Mouse (Mus musculus) layer of hippocampus, postnatal 14 days (tissue): ENCODE measurements around the gene Hand2. TPM values are rescaled to one million over a fixed set of nuclear protein-coding genes. Genes with fewer than 3 reads are reported as not detected.

ENCODE experiments used
- DNase-seq, 2 experiments: peaks; one replicate each; pipeline ENCODE4 v3.0.0; 2021 to 2022; ENCODE audit warnings: low spot score in 2 of 2, mixed read lengths in 1 of 2
- long read RNA-seq, 2 experiments: library from polyadenylated mRNA; stranded (forward); transcript quantifications; one replicate each; pipeline ENCODE4 v2.0.0; 2021
- total RNA-seq, 2 experiments: library from RNA; stranded (reverse); gene quantifications; 2 replicates each; pipeline ENCODE4 v1.2.3; 2021

The Hand2 gene
- total RNA-seq = not detected
- long read RNA-seq, experiment 1 = 0 reads
- long read RNA-seq, experiment 2 = 0 reads

GRCm38 (mm10) chr8:57320851-57321743 lies at the start of gene Hand2:
Gene Hand2, plus strand, starts transcription at chr8:57320983.
- no peak for DNase-seq

GRCm38 (mm10) chr8:57273055-57273454 lies 47.7 kb upstream of the Hand2 start:
- DNase-seq = no peak

DNA sequence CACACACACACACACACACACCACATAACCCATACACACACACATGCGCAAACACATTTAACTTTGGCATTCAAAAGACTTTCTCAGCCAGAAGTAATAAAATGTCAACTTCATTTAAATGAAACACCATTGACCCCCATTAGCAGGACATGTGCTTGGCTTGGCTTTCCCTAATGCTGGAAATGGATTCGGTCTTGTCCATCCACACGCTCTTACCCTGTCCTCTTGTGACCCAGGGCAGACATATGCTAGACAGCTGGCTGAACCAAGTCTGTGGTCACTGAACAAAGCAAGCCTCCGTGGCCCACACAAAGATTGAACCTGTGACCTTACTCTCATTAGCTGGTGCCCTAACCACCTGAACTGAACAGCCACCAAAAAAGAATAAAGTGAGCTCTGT lies 27.3 kb upstream of the Hand2 start:
- no peak for DNase-seq

GRCm38 (mm10) chr8:57303513-57303912 lies 17.3 kb upstream of the Hand2 start:
- no peak for DNase-seq

DNA sequence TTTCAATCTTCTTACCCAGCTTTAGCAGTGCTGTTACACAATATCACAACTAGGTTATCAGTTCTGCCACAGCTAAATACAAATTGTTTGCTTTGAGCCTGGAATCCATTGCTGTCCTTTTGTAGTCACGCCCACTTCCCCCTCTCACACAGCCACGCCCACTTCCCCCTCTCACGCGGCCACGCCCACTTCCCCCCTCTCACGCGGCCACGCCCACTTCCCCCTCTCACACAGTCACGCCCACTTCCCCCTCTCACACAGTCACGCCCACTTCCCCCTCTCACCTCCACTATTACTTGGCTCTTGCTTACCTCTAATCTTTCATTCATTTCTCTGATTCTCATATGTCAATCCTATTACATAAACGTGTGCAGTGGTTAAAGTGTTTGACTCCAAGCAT lies 15.8 kb upstream of the Hand2 start:
- DNase-seq = no peak

- DNase-seq = no peak
Measured at GRCm38 (mm10) chr8:57306441-57306840, 14.3 kb upstream of the Hand2 start.

DNA sequence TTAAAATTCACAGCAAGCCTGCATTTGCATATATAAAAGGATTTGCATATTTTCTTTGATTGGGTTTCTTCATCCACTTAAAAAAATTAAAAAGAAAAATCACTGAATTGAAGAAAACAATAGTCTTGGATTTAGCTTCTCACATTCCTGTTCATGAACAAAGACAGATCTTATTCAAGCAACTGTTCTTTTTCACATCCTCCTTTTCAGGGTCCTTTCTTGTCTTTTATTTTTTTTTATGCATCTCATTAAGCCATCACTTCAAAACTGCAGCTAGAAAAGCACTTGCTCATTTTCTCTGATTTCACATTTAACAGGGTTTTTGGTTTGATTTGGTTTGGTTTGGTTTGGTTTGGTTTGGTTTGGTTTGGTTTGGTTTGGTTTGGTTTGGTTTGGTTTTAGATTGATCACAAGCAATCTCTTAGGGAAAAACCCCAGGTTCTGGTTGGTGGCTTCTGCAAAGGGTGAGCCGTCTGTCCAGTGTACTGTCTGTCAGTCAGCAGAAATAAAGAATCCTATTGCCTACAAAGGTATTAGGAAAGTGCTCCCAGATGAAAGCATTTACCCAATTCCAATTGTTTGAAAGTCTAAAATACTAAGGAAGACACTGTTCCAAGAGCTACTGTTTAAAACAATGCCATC lies 10.8 kb upstream of the Hand2 start:
- no peak for DNase-seq

GRCm38 (mm10) chr8:57312031-57312981 lies 8.5 kb upstream of the Hand2 start:
- DNase-seq = no peak

- DNase-seq = no peak
Measured at GRCm38 (mm10) chr8:57313583-57313982, 7.2 kb upstream of the Hand2 start.

DNA sequence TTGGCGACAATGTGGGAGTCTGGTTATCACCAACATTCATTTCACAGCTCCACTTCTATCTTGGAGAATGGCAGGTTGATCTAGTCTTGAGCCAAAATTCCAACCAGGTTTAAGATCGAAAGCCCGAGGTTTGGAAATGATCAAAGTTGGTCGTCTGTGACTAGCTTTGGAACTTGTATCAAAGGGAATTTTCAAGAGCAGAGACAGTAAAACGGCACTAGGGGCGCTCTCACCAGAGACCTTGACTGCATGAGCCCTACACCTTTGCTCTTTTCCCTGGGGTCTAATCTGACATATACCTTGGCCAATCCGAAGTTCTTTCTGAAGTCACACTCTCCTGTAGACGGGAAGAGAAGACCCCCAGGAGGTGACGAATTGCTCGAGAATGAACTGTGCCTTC lies 6.6 kb upstream of the Hand2 start:
- DNase-seq = no peak

GRCm38 (mm10) chr8:57315471-57315870 lies 5.3 kb upstream of the Hand2 start:
- no peak for DNase-seq

GRCm38 (mm10) chr8:57317107-57317506 lies 3.7 kb upstream of the Hand2 start:
- no peak for DNase-seq

GRCm38 (mm10) chr8:57317890-57318480 lies 2.8 kb upstream of the Hand2 start:
- no peak for DNase-seq

DNA sequence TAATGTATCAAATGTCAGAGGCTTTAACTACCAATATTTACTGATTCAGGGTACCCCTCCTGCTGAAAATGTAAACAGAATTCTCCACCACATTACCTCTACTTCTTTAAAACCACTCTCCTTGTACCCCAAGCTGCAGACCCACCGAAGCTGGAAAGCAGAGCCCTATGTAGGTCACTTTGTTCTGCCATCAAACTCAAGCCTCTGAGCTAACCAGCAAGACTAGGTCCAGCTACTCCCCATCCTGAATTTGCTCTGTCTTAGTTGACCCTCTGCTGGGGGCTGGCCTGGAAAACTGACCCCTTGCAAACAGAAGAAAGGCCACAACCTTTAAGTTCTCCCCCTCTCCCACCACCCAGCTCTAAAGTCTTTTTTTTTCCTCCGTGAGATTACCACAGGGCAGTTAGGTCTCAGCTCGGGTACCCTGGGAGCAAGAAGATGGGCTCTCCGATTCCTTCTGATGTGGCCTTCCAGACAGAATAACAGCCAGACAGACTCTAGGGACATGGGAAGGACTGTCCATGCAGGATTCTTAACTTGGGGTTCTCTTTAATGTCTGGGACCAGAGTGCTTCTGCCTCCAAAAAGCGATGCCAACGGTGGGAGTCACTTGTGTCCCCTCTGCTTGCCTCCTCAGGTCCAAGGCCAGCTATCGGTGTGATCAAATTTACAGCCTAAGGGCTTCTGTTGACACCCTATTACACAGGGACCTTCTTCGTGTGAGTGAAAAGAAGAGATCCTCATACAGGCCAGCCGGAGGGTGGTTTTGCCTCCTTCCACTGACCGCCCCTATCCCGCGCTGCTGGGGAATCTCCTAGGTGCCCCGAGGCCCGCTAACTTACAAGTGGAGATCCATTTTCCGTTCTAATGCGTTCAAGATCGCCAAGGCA lies 1.4 kb upstream of the Hand2 start:
- DNase-seq = no peak

- DNase-seq = no peak
Measured at GRCm38 (mm10) chr8:57319981-57320585, 700 bp upstream of the Hand2 start.

- no peak for DNase-seq
Measured at GRCm38 (mm10) chr8:57321898-57322895, 1.4 kb downstream of the Hand2 start.

- DNase-seq = no peak
Measured at GRCm38 (mm10) chr8:57322961-57323941, 2.5 kb downstream of the Hand2 start.
